ENCODE assay signal across 7 mouse cellular contexts in genomic region chr19:47731931-47732330, GRCm38 (mm10). TPM values are rescaled to one million over a fixed set of nuclear protein-coding genes. Genes with fewer than 3 reads are reported as not detected.
DNase-seq lines count a peak whose midpoint lies in the region; ATAC-seq lines count a peak whose summit lies in the region.

No protein-coding gene starts in this region.

- no peaks in the 10 kb centered on the region for H3K27me3 ChIP-seq in heart, embryonic 10.5 days (ENCODE audit: insufficient read depth, poor library complexity, severe bottlenecking)
- no peaks in the 10 kb centered on the region for H3K27me3 ChIP-seq in lung, embryonic 15.5 days

- 2% methylated on average over 15 of the region's 15 CpGs for WGBS in heart, embryonic 10.5 days
- 1% methylated on average over 12 of the region's 15 CpGs for WGBS in lung, embryonic 15.5 days

- H3K9me3 ChIP-seq in heart, embryonic 10.5 days: no peaks in the 10 kb centered on the region
- no peaks in the 10 kb centered on the region for H3K9me3 ChIP-seq in lung, embryonic 15.5 days

- peaks cover 26% of the 10 kb centered on the region for H3K4me1 ChIP-seq in heart, embryonic 10.5 days
- peaks cover 11% of the 10 kb centered on the region; the same call in 1 of the 2 replicates for H3K4me1 ChIP-seq in lung, embryonic 15.5 days

- DNase-seq in ES-CJ7 (ENCODE audit: low read depth, low spot score): peak; percentile 67
- peak; percentile 74 for DNase-seq in ZHBTc4 (ENCODE audit: low read depth, low spot score)
- peak; percentile 46 for DNase-seq in embryo, embryonic 11.5 days (ENCODE audit: low read depth, low spot score)
- peak; percentile 89 for DNase-seq in heart, embryonic 10.5 days (ENCODE audit: low spot score)
- DNase-seq in kidney, postnatal 25 days: peak; percentile 79 to 83
- peak; percentile 83 for DNase-seq in retina, embryonic 14.5 days (ENCODE audit: low spot score)

- H3K36me3 ChIP-seq in heart, embryonic 10.5 days: peaks cover 44% of the 10 kb centered on the region
- H3K36me3 ChIP-seq in lung, embryonic 15.5 days: peaks cover 38% of the 10 kb centered on the region

- H3K9ac ChIP-seq in lung, embryonic 15.5 days: peak overlapping the region; percentile 76

- H3K27ac ChIP-seq in heart, embryonic 10.5 days: peak overlapping the region; percentile 94
- peak overlapping the region; percentile 97 for H3K27ac ChIP-seq in lung, embryonic 15.5 days

- peak overlapping the region; percentile 62 for H3K4me2 ChIP-seq in lung, embryonic 15.5 days

- peak overlapping the region; percentile 84 for H3K4me3 ChIP-seq in heart, embryonic 10.5 days
- H3K4me3 ChIP-seq in lung, embryonic 15.5 days: peak overlapping the region; percentile 87

- no peak for ATAC-seq in lung, embryonic 15.5 days (ENCODE audit: borderline replicate concordance, extremely low read depth, low FRiP score, low TSS enrichment)

RNA-seq across cellular contexts. Expression of gene Sfr1, which starts 0.4 kb away (rescaled TPM):
- polyA plus RNA-seq in heart, embryonic 10.5 days (2016; fragmentation: Nextera tagmentation; extraction: Ambion mirVana): 238 and 281 TPM in 2 replicates
- polyA plus RNA-seq in lung, embryonic 15.5 days (2015; fragmentation: Nextera tagmentation; extraction: Ambion mirVana): 230 and 232 TPM in 2 replicates

RNA-seq across cellular contexts. Expression of gene Col17a1, which starts 40.0 kb away (rescaled TPM):
- polyA plus RNA-seq in heart, embryonic 10.5 days (2016; fragmentation: Nextera tagmentation; extraction: Ambion mirVana): 0.43 and 0.63 TPM in 2 replicates
- 2.2 and 2.4 TPM in 2 replicates for polyA plus RNA-seq in lung, embryonic 15.5 days (2015; fragmentation: Nextera tagmentation; extraction: Ambion mirVana)
